Mouse (Mus musculus) cerebellum, adult 2 months (tissue): ENCODE results near the gene Cdk5rap1.
"Not testable (repeated sequence)": the region's sequence is repeated elsewhere in the genome, so short reads cannot be mapped to it uniquely, and the experiment has no call there.

ENCODE experiments used
- CTCF ChIP-seq: fragments of 200-500 bp; IDR thresholded peaks from 2 replicates; pipeline ENCODE4 v1.5.1; 2011; ENCODE audit warnings: low read depth, mild to moderate bottlenecking, control low read depth, low read length, moderate library complexity, borderline replicate concordance; ENCODE audit not compliant: insufficient read depth
- POLR2A ChIP-seq: fragments of 200-500 bp; IDR thresholded peaks from 2 replicates; pipeline ENCODE4 v1.6.1; 2011; ENCODE audit warnings: low read length, control low read depth, borderline replicate concordance; ENCODE audit not compliant: insufficient read depth

- peak; percentile 54 for TF ChIP-seq CTCF
- TF ChIP-seq POLR2A, result not testable (repeated sequence)
These were observed 78.1 kb downstream of the Cdk5rap1 start for GRCm38 (mm10) chr2:154294746-154295145.
